Mouse (Mus musculus): ENCODE measurements at regions not wholly inside any gene's neighbourhood (a gene's known extent, or its start where the extent isn't known, plus 50 kb on each side); places are given as distances from the start of the nearest gene placed in this dataset.

- Histone ChIP-seq H3K4me3 (no peak overlapping the region), H3K27ac (replicated peaks) (no peak overlapping the region), H3K27me3 (no peaks in the 10 kb centered on the region), H3K9me3 (no peaks in the 10 kb centered on the region), H3K36me3 (no peaks in the 10 kb centered on the region), H3K4me2 (replicated peaks) (no peak overlapping the region), H3K9ac (replicated peaks) (no peak overlapping the region), H3K4me1 (no peaks in the 10 kb centered on the region)
- ATAC-seq (replicated peaks) = 0 out of 2 replicates have a peak, but pooled peaks have one; percentile 70
- WGBS = 75% methylated on average over 2 of the region's 2 CpGs
These were observed 63.5 kb upstream of the Met start for GRCm38 (mm10) chr6:17400147-17400546.

GRCm38 (mm10) chr6:17408094-17408493 lies 55.5 kb upstream of the Met start:
- Histone ChIP-seq H3K9ac (replicated peaks) (no peak overlapping the region), H3K9me3 (no peaks in the 10 kb centered on the region), H3K4me2 (replicated peaks) (no peak overlapping the region), H3K27me3 (no peaks in the 10 kb centered on the region), H3K27ac (replicated peaks) (no peak overlapping the region), H3K4me3 (no peak overlapping the region), H3K4me1 (no peaks in the 10 kb centered on the region), H3K36me3 (no peaks in the 10 kb centered on the region)
- ATAC-seq (replicated peaks) = no peak
- 100% methylated on average over 1 of the region's 1 CpGs for WGBS

GRCm38 (mm10) chr6:17409703-17410408 lies 53.7 kb upstream of the Met start:
- ATAC-seq (replicated peaks) = no peak

GRCm38 (mm10) chr6:17410409-17410722 lies 53.2 kb upstream of the Met start:
- ATAC-seq (replicated peaks) = no peak
- Histone ChIP-seq H3K4me2 (replicated peaks) (no peak overlapping the region), H3K4me3 (no peak overlapping the region), H3K4me1 (no peaks in the 10 kb centered on the region), H3K9ac (replicated peaks) (no peak overlapping the region), H3K36me3 (no peaks in the 10 kb centered on the region), H3K27me3 (no peaks in the 10 kb centered on the region), H3K27ac (replicated peaks) (no peak overlapping the region), H3K9me3 (no peaks in the 10 kb centered on the region)
- WGBS = 76% methylated on average over 4 of the region's 4 CpGs

More at GRCm38 (mm10) chr6:17409703-17410408, 53.7 kb upstream of the Met start:
- 87% methylated on average over 9 of the region's 9 CpGs for WGBS
- no peak overlapping the region for H3K27ac ChIP-seq (replicated peaks)
- no peaks in the 10 kb centered on the region for H3K4me1 ChIP-seq
- H3K4me3 ChIP-seq = no peak overlapping the region
- no peaks in the 10 kb centered on the region for H3K36me3 ChIP-seq
- H3K9me3 ChIP-seq = no peaks in the 10 kb centered on the region
- H3K27me3 ChIP-seq = no peaks in the 10 kb centered on the region
- no peak overlapping the region for H3K4me2 ChIP-seq (replicated peaks)
- H3K9ac ChIP-seq (replicated peaks) = no peak overlapping the region

Measured in forebrain, embryonic 15.5 days (tissue).